Mouse (Mus musculus): ENCODE measurements at regions not wholly inside any gene's neighbourhood (a gene's known extent, or its start where the extent isn't known, plus 50 kb on each side); places are given as distances from the start of the nearest gene placed in this dataset.

DNA sequence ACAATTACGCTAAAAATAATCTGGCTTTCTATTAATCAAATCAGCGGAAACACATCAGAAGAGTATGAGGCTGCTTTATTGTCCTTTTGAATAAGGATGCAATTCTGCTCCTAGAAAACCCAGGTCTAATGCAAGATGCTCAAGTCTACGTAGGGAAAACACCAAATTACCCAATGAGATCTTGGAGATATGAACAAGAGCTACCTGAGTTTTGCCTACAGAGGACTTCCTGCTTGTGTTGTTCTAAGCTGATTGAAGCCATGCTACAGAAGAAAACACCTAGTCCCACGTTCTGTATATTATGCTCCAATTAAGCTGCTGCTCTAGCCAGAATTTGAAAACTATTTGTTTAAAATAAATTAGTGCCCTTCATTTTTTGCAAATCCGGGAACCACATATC is 439.5 kb upstream of the B3galt2 start:
- Histone ChIP-seq H3K9ac (ENCODE audit: low read depth, low read length) (no peak overlapping the region), H3K27me3 (ENCODE audit: control insufficient read depth, insufficient read depth, low read length) (no peaks in the 10 kb centered on the region), H3K9me3 (ENCODE audit: control insufficient read depth, low read length) (no peaks in the 10 kb centered on the region), H3K4me3 (ENCODE audit: low read depth, low read length) (no peak overlapping the region), H3K4me2 (replicated peaks; ENCODE audit: low read depth, low read length) (no peak overlapping the region), H3K36me3 (ENCODE audit: control insufficient read depth, insufficient read depth, low read length) (no peaks in the 10 kb centered on the region), H3K4me1 (replicated peaks; ENCODE audit: control insufficient read depth, insufficient read depth, low read length) (no peaks in the 10 kb centered on the region), H3K27ac (ENCODE audit: low read depth, low read length) (no peak overlapping the region)
- DNase-seq (ENCODE audit: low spot score) (no peak), ATAC-seq (ENCODE audit: low FRiP score) (no peak)
- 88% methylated on average over 5 of the region's 5 CpGs for WGBS

DNA sequence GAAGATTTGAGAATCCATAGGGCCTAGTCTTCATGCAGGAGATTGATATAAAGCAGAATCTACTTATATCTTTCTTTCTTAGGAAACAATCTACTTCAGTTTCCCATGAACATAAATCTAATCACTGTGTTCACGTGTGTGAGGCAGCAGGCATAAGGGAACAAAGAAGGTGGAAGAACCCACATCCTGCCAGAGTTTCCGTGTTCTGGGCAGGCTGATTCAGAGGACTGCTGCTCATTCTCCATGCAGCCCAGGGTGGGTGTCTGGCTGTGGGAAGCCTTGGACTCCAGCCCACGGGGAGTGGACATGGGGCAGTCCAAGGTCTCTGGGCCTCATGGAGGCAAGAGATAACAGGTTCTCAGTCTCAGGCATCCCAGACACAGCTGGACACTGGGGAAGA is 438.3 kb upstream of the B3galt2 start:
- DNase-seq (ENCODE audit: low spot score) (no peak), ATAC-seq (ENCODE audit: low FRiP score) (no peak)
- H3K36me3 ChIP-seq (ENCODE audit: control insufficient read depth, insufficient read depth, low read length), result no peaks in the 10 kb centered on the region
- H3K4me2 ChIP-seq (replicated peaks; ENCODE audit: low read depth, low read length), result no peak overlapping the region
- no peaks in the 10 kb centered on the region for H3K27me3 ChIP-seq (ENCODE audit: control insufficient read depth, insufficient read depth, low read length)
- WGBS, result 68% methylated on average over 3 of the region's 3 CpGs
- H3K4me3 ChIP-seq (ENCODE audit: low read depth, low read length), result no peak overlapping the region
- H3K9ac ChIP-seq (ENCODE audit: low read depth, low read length), result no peak overlapping the region
- H3K4me1 ChIP-seq (replicated peaks; ENCODE audit: control insufficient read depth, insufficient read depth, low read length), result no peaks in the 10 kb centered on the region
- no peaks in the 10 kb centered on the region for H3K9me3 ChIP-seq (ENCODE audit: control insufficient read depth, low read length)
- no peak overlapping the region for H3K27ac ChIP-seq (ENCODE audit: low read depth, low read length)

DNA sequence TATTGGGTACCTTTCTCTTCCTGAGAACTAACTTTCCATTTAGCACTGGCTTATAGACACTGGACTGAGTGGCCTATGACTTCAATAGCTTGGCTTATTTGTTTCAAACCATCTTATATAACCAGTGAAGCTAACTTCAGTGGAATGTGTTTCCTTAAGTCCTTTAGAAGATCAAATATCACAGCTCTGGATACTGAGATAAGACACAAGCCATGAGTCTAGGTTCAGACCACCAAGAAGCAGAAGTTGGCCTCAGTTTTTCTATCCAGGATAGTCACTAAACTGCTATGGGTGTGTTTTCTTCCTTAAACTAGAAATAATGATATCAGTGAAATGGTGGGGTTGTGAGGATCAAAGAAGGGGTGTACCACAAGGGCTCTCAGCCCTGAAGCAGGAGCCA is 436.4 kb upstream of the B3galt2 start:
- ATAC-seq (ENCODE audit: low FRiP score) (no peak), DNase-seq (ENCODE audit: low spot score) (no peak)
- no peak overlapping the region for H3K4me3 ChIP-seq (ENCODE audit: low read depth, low read length)
- no peak overlapping the region for H3K27ac ChIP-seq (ENCODE audit: low read depth, low read length)
- H3K9me3 ChIP-seq (ENCODE audit: control insufficient read depth, low read length), result no peaks in the 10 kb centered on the region
- no peaks in the 10 kb centered on the region for H3K4me1 ChIP-seq (replicated peaks; ENCODE audit: control insufficient read depth, insufficient read depth, low read length)
- no peak overlapping the region for H3K9ac ChIP-seq (ENCODE audit: low read depth, low read length)
- H3K36me3 ChIP-seq (ENCODE audit: control insufficient read depth, insufficient read depth, low read length), result no peaks in the 10 kb centered on the region
- H3K27me3 ChIP-seq (ENCODE audit: control insufficient read depth, insufficient read depth, low read length), result no peaks in the 10 kb centered on the region
- H3K4me2 ChIP-seq (replicated peaks; ENCODE audit: low read depth, low read length), result no peak overlapping the region

DNA sequence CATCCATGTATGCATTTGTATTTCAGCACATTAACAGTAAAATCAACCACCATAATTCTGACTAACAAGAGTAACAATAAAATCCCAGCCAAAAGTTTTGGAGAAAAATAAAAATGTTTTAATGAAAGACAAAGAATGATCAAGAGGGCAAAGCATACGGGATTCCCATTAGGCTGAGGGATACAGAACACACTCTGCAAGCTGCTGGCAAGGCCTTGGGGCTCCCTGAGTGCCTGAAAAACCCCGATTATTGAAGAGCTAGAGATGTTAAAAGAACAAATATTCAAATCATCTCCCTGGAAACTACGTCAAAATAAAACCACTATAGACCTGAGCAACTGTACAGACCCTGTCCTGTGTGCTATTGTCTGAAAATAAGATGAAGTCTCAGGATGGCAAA is 433.5 kb upstream of the B3galt2 start:
- no peak overlapping the region for H3K9ac ChIP-seq (ENCODE audit: low read depth, low read length)
- ATAC-seq (ENCODE audit: low FRiP score) (no peak), DNase-seq (ENCODE audit: low spot score) (no peak)
- no peaks in the 10 kb centered on the region for H3K9me3 ChIP-seq (ENCODE audit: control insufficient read depth, low read length)
- H3K4me1 ChIP-seq (replicated peaks; ENCODE audit: control insufficient read depth, insufficient read depth, low read length), result no peaks in the 10 kb centered on the region
- H3K4me2 ChIP-seq (replicated peaks; ENCODE audit: low read depth, low read length), result no peak overlapping the region
- WGBS, result 90% methylated on average over 3 of the region's 3 CpGs
- H3K27ac ChIP-seq (ENCODE audit: low read depth, low read length), result no peak overlapping the region
- no peaks in the 10 kb centered on the region for H3K27me3 ChIP-seq (ENCODE audit: control insufficient read depth, insufficient read depth, low read length)
- H3K4me3 ChIP-seq (ENCODE audit: low read depth, low read length), result no peak overlapping the region
- no peaks in the 10 kb centered on the region for H3K36me3 ChIP-seq (ENCODE audit: control insufficient read depth, insufficient read depth, low read length)

DNA sequence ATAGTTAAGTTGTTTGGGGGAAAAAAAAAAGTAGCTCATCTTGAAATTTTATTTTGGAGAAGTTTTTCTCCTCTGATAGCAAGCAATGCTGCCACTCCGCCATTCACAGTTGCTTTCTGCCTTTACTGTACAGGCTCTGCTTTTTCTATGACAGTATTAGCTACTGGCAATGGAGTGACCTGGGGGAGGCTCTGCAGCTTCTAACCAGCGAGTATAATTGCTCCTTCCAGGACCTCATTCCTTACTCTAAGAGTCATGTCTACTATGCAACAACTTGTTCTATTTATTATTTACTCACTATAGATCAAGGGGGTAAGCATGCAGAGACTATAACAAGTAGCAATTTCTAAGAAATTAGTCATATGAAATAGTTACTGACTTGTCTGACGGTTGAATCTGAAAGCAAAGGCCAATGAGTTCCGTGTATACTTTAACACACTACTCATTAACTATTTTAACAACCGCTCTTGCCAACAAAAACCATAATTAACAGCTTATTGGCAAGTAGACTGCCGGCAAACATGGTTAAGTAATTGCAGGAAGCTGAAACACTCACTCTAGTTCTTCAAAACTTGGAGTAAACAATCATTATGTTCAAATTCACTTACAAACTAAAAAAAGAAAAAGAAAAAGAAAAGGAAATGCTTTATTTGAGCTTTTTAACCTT is 432.9 kb upstream of the B3galt2 start:
- Histone ChIP-seq H3K4me3 (ENCODE audit: low read depth, low read length) (no peak overlapping the region), H3K27me3 (ENCODE audit: control insufficient read depth, insufficient read depth, low read length) (no peaks in the 10 kb centered on the region), H3K9ac (ENCODE audit: low read depth, low read length) (no peak overlapping the region), H3K9me3 (ENCODE audit: control insufficient read depth, low read length) (no peaks in the 10 kb centered on the region), H3K4me1 (replicated peaks; ENCODE audit: control insufficient read depth, insufficient read depth, low read length) (no peaks in the 10 kb centered on the region), H3K27ac (ENCODE audit: low read depth, low read length) (no peak overlapping the region), H3K4me2 (replicated peaks; ENCODE audit: low read depth, low read length) (no peak overlapping the region), H3K36me3 (ENCODE audit: control insufficient read depth, insufficient read depth, low read length) (no peaks in the 10 kb centered on the region)
- no peak for DNase-seq (ENCODE audit: low spot score)
- ATAC-seq (ENCODE audit: low FRiP score), result no peak
- 91% methylated on average over 6 of the region's 6 CpGs for WGBS

DNA sequence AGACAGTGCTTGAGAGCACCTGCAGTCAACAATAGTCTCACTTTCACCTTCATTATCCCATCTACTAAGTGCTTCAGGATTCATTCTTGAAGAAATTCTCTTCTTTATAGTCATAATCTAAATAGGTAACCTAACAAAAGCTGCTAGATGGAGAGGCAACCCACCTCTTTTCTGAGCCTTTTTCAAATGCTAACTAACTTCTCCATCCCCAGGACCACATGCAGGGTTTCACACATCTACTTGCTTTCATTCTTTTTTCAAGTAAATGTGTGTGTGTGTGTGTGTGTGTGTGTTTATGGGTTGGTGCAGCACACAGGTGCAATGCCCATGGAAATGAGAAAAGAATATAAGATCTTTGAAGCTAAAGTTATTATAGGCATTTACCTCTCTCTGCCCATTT is 423.1 kb upstream of the B3galt2 start:
- Histone ChIP-seq H3K27ac (ENCODE audit: low read depth, low read length) (no peak overlapping the region), H3K4me3 (ENCODE audit: low read depth, low read length) (no peak overlapping the region), H3K9ac (ENCODE audit: low read depth, low read length) (no peak overlapping the region), H3K27me3 (ENCODE audit: control insufficient read depth, insufficient read depth, low read length) (no peaks in the 10 kb centered on the region), H3K4me2 (replicated peaks; ENCODE audit: low read depth, low read length) (no peak overlapping the region), H3K36me3 (ENCODE audit: control insufficient read depth, insufficient read depth, low read length) (no peaks in the 10 kb centered on the region), H3K9me3 (ENCODE audit: control insufficient read depth, low read length) (no peaks in the 10 kb centered on the region), H3K4me1 (replicated peaks; ENCODE audit: control insufficient read depth, insufficient read depth, low read length) (no peaks in the 10 kb centered on the region)
- ATAC-seq (ENCODE audit: low FRiP score) (no peak), DNase-seq (ENCODE audit: low spot score) (no peak)

DNA sequence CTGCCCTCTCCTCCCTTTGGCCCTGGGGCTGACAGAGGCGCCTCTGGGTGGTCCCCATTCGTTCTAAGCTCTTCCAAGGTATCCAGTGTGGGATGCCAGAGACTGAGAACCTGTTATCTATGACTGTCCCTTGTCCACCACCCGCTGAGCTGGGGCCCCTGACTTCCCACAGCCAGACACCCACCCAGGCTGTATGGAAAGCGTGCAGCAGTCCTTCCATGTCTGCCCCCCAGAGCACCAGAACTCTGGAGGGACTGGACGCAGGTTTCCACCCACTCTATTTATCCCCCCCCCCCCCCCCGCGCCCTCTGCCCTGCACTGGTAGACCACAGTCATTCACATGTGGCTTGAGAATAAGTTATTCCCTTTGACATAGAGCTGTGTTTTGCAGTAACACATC is 408.5 kb upstream of the B3galt2 start:
- H3K27ac ChIP-seq (ENCODE audit: low read depth, low read length), result no peak overlapping the region
- ATAC-seq (ENCODE audit: low FRiP score), result peak; percentile 38; the same call in 1 of the 2 replicates

DNA sequence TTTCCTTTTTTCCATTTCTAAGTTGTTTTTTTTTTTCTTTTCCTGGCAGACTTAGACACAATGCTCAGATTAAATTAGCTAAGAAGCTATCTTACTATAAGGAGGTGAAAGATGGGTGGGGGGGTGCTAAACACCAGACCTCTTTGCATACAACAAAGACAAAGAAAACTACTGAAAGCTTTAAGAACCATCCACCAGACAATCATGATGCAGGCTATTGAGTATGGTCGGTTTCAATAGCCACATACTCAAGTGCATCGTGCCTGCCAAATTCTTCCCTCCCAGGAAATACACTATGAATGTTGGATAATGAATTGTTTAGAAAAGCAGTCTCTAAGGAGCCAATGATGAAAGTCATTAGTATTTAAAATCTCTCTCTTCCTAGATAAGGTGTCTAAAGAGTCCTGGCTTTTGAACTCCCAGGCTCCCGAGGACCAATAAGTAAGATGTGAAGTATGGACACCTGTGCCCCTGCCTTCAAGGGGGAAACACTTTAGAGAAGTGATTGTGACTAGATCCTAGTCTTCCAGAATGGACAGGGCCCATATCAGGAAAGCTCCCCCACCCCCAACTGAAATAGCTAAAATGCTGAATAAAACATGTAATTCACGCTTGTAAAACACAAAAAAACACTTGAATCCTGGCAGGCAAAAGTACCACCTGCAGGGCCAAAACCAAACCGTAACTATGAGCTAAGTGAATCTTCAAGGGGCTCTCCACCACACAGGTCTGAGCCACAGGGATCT is 381.8 kb upstream of the B3galt2 start:
- Histone ChIP-seq H3K27ac (ENCODE audit: low read depth, low read length) (no peak overlapping the region), H3K27me3 (ENCODE audit: control insufficient read depth, insufficient read depth, low read length) (no peaks in the 10 kb centered on the region), H3K9me3 (ENCODE audit: control insufficient read depth, low read length) (no peaks in the 10 kb centered on the region), H3K4me1 (replicated peaks; ENCODE audit: control insufficient read depth, insufficient read depth, low read length) (no peaks in the 10 kb centered on the region), H3K36me3 (ENCODE audit: control insufficient read depth, insufficient read depth, low read length) (no peaks in the 10 kb centered on the region), H3K4me2 (replicated peaks; ENCODE audit: low read depth, low read length) (no peak overlapping the region), H3K4me3 (ENCODE audit: low read depth, low read length) (no peak overlapping the region), H3K9ac (ENCODE audit: low read depth, low read length) (no peak overlapping the region)
- ATAC-seq (ENCODE audit: low FRiP score), result no peak
- 78% methylated on average over 5 of the region's 5 CpGs for WGBS
- no peak for DNase-seq (ENCODE audit: low spot score)

More for the DNA sequence above, 408.5 kb upstream of the B3galt2 start:
- no peaks in the 10 kb centered on the region for H3K36me3 ChIP-seq (ENCODE audit: control insufficient read depth, insufficient read depth, low read length)
- H3K4me2 ChIP-seq (replicated peaks; ENCODE audit: low read depth, low read length), result no peak overlapping the region
- H3K27me3 ChIP-seq (ENCODE audit: control insufficient read depth, insufficient read depth, low read length), result no peaks in the 10 kb centered on the region
- H3K4me1 ChIP-seq (replicated peaks; ENCODE audit: control insufficient read depth, insufficient read depth, low read length), result no peaks in the 10 kb centered on the region
- no peaks in the 10 kb centered on the region for H3K9me3 ChIP-seq (ENCODE audit: control insufficient read depth, low read length)
- 85% methylated on average over 7 of the region's 7 CpGs for WGBS
- H3K9ac ChIP-seq (ENCODE audit: low read depth, low read length), result no peak overlapping the region
- DNase-seq (ENCODE audit: low spot score), result no peak
- no peak overlapping the region for H3K4me3 ChIP-seq (ENCODE audit: low read depth, low read length)
